Mouse (Mus musculus) adrenal gland, adult 8-10 months (tissue): ENCODE measurements around the gene Noct. TPM values are rescaled to one million over a fixed set of nuclear protein-coding genes. Genes with fewer than 3 reads are reported as not detected.
A peak's percentile ranks its signal among the peaks of the same experiment; 100 is the strongest.

Experiments
- DNase-seq: peaks from one replicate; pipeline ENCODE4 v3.0.0; 2022
- total RNA-seq, 4 experiments: library from RNA; stranded (reverse); gene quantifications; 2 replicates each; pipeline ENCODE4 v1.2.4; 2022

The Noct gene
- total RNA-seq, 4 experiments from 2014 or later: 12.8 to 16.4 (median 14.1) TPM

- DNase-seq: no peak
These were observed 7.3 kb downstream of the Noct start for GRCm38 (mm10) chr3:51231499-51231898.

- no peak for DNase-seq
These were observed 8.1 kb downstream of the Noct start for GRCm38 (mm10) chr3:51232205-51232910.

- DNase-seq: peak; percentile 65
These were observed 9.2 kb downstream of the Noct start for GRCm38 (mm10) chr3:51233474-51233873.

GRCm38 (mm10) chr3:51233918-51234751 lies 9.9 kb downstream of the Noct start:
- peak; percentile 70 for DNase-seq

GRCm38 (mm10) chr3:51234752-51235055 lies 10.5 kb downstream of the Noct start:
- DNase-seq: no peak

GRCm38 (mm10) chr3:51238515-51238914 lies 14.3 kb downstream of the Noct start:
- DNase-seq: no peak

- no peak for DNase-seq
These were observed 15.3 kb downstream of the Noct start for GRCm38 (mm10) chr3:51239541-51239940.

- DNase-seq: no peak
These were observed 23.5 kb downstream of the Noct start for GRCm38 (mm10) chr3:51247704-51248103.

- no peak for DNase-seq
These were observed 24.4 kb downstream of the Noct start for GRCm38 (mm10) chr3:51248600-51248999.

- DNase-seq: no peak
These were observed 25.2 kb downstream of the Noct start for GRCm38 (mm10) chr3:51249460-51249859.

GRCm38 (mm10) chr3:51249866-51250265 lies 25.6 kb downstream of the Noct start:
- DNase-seq: no peak

GRCm38 (mm10) chr3:51251057-51251456 lies 26.8 kb downstream of the Noct start:
- no peak for DNase-seq

GRCm38 (mm10) chr3:51252223-51252622 lies 28.0 kb downstream of the Noct start:
- no peak for DNase-seq

- DNase-seq: no peak
These were observed 28.6 kb downstream of the Noct start for GRCm38 (mm10) chr3:51252689-51253402.

GRCm38 (mm10) chr3:51254784-51255183 lies 30.5 kb downstream of the Noct start:
- no peak for DNase-seq

GRCm38 (mm10) chr3:51256450-51256849 lies 32.2 kb downstream of the Noct start:
- no peak for DNase-seq

GRCm38 (mm10) chr3:51258070-51258469 lies 33.8 kb downstream of the Noct start:
- no peak for DNase-seq

GRCm38 (mm10) chr3:51262942-51263341 lies 38.7 kb downstream of the Noct start:
- DNase-seq: no peak

- DNase-seq: no peak
These were observed 44.2 kb downstream of the Noct start for GRCm38 (mm10) chr3:51268434-51268833.

- DNase-seq: no peak
These were observed 46.0 kb downstream of the Noct start for GRCm38 (mm10) chr3:51270069-51270817.

- peak; percentile 99 for DNase-seq
These were observed 51.7 kb downstream of the Noct start for GRCm38 (mm10) chr3:51275956-51276398.

- peak; percentile 53 for DNase-seq
These were observed 52.3 kb downstream of the Noct start for GRCm38 (mm10) chr3:51276421-51277111.
